Mouse (Mus musculus) G1E (cell line): ENCODE measurements around the gene Zfp472.

ENCODE experiments used
- CTCF ChIP-seq: IDR thresholded peaks from 2 replicates; pipeline ENCODE4 v1.5.1; 2012; ENCODE audit warnings: low read depth, low read length, inconsistent platforms, mixed read lengths
- GATA1 ChIP-seq: IDR thresholded peaks from 2 replicates; pipeline ENCODE4 v1.6.1; 2012; ENCODE audit warnings: borderline replicate concordance, low read length, inconsistent platforms, mixed read lengths
- GATA2 ChIP-seq: IDR thresholded peaks from 2 replicates; pipeline ENCODE4 v1.6.1; 2012; ENCODE audit warnings: low read depth, low read length, inconsistent platforms, borderline replicate concordance
- POLR2AphosphoS5 ChIP-seq: IDR thresholded peaks from 2 replicates; pipeline ENCODE4 v1.6.1; 2012; ENCODE audit warnings: low read depth, low read length, inconsistent platforms; ENCODE audit not compliant: insufficient replicate concordance
- TAL1 ChIP-seq: conservative IDR thresholded peaks from 2 replicates; pipeline ENCODE4 v1.6.1; 2012; ENCODE audit warnings: low read depth, low read length, inconsistent platforms, mixed read lengths

GRCm38 (mm10) chr17:32939831-32940230 is 25.8 kb upstream of the Zfp472 start:
- TF ChIP-seq GATA2: no peak
- TF ChIP-seq CTCF: no peak
- no peak for TF ChIP-seq GATA1
- TF ChIP-seq TAL1: no peak
- TF ChIP-seq POLR2AphosphoS5: no peak
